Mouse (Mus musculus) intestine, embryonic 15.5 days (tissue): ENCODE results near the gene Ergic1. TPM values are rescaled to one million over a fixed set of nuclear protein-coding genes. Genes with fewer than 3 reads are reported as not detected.

ENCODE experiments used
- ATAC-seq: fragments of 200-750 bp; cut with Nextera tagmentation; 2 replicates; pipeline ENCODE4 v1.8.0; 2017; ENCODE audit warnings: moderate TSS enrichment, moderate library complexity
- H3K27ac ChIP-seq: fragments of 300-500 bp; sonication (generic); 2 replicates; pipeline ENCODE4 v1.5.1; 2015; ENCODE audit warnings: mild to moderate bottlenecking, inconsistent platforms
- H3K27me3 ChIP-seq: fragments of 300-500 bp; sonication (generic); replicated peaks from 2 replicates; pipeline ENCODE4 v1.6.1; 2015; ENCODE audit warnings: inconsistent platforms
- H3K36me3 ChIP-seq: fragments of 300-500 bp; sonication (generic); 2 replicates; pipeline ENCODE4 v1.6.1; 2015; ENCODE audit warnings: inconsistent platforms
- H3K4me1 ChIP-seq: fragments of 300-500 bp; sonication (generic); replicated peaks from 2 replicates; pipeline ENCODE4 v1.6.1; 2015; ENCODE audit warnings: inconsistent platforms
- H3K4me2 ChIP-seq: fragments of 300-500 bp; sonication (generic); replicated peaks from 2 replicates; pipeline ENCODE4 v1.6.1; 2015; ENCODE audit warnings: mild to moderate bottlenecking, inconsistent platforms
- H3K4me3 ChIP-seq: fragments of 300-500 bp; sonication (generic); replicated peaks from 2 replicates; pipeline ENCODE4 v1.5.1; 2015; ENCODE audit warnings: inconsistent platforms
- H3K9ac ChIP-seq: fragments of 300-500 bp; sonication (generic); 2 replicates; pipeline ENCODE4 v1.6.1; 2015; ENCODE audit warnings: inconsistent platforms
- H3K9me3 ChIP-seq: fragments of 300-500 bp; sonication (generic); 2 replicates; pipeline ENCODE4 v1.6.1; 2016; ENCODE audit warnings: inconsistent platforms
- WGBS: fragments of 180-500 bp; shearing (Covaris S2); methylation state at CpG from one replicate; pipeline ENCODE4 v1.1.7; 2015; 5-methylcytosine and 5-hydroxymethylcytosine counted together
- polyA plus RNA-seq: library from polyadenylated mRNA; unstranded; fragments of >200 nt; fragmentation: Nextera tagmentation; extraction: Ambion mirVana; gene quantifications from 2 replicates; pipeline ENCODE4 v1.2.1, GENCODE M21; 2015

Ergic1 gene
- polyA plus RNA-seq, 1 experiment from 2014 or later = 97.0 TPM

GRCm38 (mm10) chr17:26662978-26663683 lies 101.8 kb downstream of the Ergic1 start, which contains the start of gene Atp6v0e:
Gene Atp6v0e (plus strand): TSS chr17:26663231.
- peak within 1 kb of the TSS; percentile 49 for H3K9ac ChIP-seq
- ATAC-seq = peak; percentile 92
- H3K4me2 ChIP-seq = peak within 1 kb of the TSS; percentile 78
- no peaks in the 10 kb centered on the region for H3K9me3 ChIP-seq
- peak within 1 kb of the TSS; percentile 23; the same call in 1 of the 2 replicates for H3K27ac ChIP-seq
- peak within 1 kb of the TSS; percentile 59 for H3K4me3 ChIP-seq
- 2% methylated on average over 28 of the region's 28 CpGs for WGBS
- H3K27me3 ChIP-seq = no peaks in the 10 kb centered on the region
- no peaks in the 10 kb centered on the region for H3K36me3 ChIP-seq
- peaks cover 14% of the 10 kb centered on the region for H3K4me1 ChIP-seq

- H3K27me3 ChIP-seq = no peaks in the 10 kb centered on the region
- no peak overlapping the region for H3K4me3 ChIP-seq
- no peak overlapping the region for H3K27ac ChIP-seq
- H3K9me3 ChIP-seq = no peaks in the 10 kb centered on the region
- no peak for ATAC-seq
- H3K4me2 ChIP-seq = no peak overlapping the region
- H3K36me3 ChIP-seq = no peaks in the 10 kb centered on the region
- H3K9ac ChIP-seq = no peak overlapping the region
- H3K4me1 ChIP-seq = peaks cover 14% of the 10 kb centered on the region
- WGBS = 80% methylated on average over 4 of the region's 4 CpGs
Observed at GRCm38 (mm10) chr17:26665600-26665999, 104.3 kb downstream of the Ergic1 start.

- WGBS = 58% methylated on average over 4 of the region's 4 CpGs
- no peak for ATAC-seq
Observed at GRCm38 (mm10) chr17:26671268-26671667, 110.0 kb downstream of the Ergic1 start.

GRCm38 (mm10) chr17:26675845-26676244 lies 114.6 kb downstream of the Ergic1 start:
- Histone ChIP-seq H3K36me3 (peaks cover 4% of the 10 kb centered on the region; the same call in 1 of the 2 replicates), H3K4me1 (peaks cover 11% of the 10 kb centered on the region; the same call in 1 of the 2 replicates), H3K4me3 (peak overlapping the region; percentile 92), H3K9ac (peak overlapping the region; percentile 80; the same call in 1 of the 2 replicates), H3K9me3 (no peaks in the 10 kb centered on the region), H3K4me2 (peak overlapping the region; percentile 69), H3K27ac (peak overlapping the region; percentile 94; the same call in 1 of the 2 replicates), H3K27me3 (no peaks in the 10 kb centered on the region)
- ATAC-seq = peak; percentile 23; the same call in 1 of the 2 replicates
- WGBS = 19% methylated on average over 7 of the region's 7 CpGs

More at GRCm38 (mm10) chr17:26671268-26671667, 110.0 kb downstream of the Ergic1 start:
- H3K4me3 ChIP-seq = no peak overlapping the region
- no peaks in the 10 kb centered on the region for H3K27me3 ChIP-seq
- H3K9me3 ChIP-seq = no peaks in the 10 kb centered on the region
- no peaks in the 10 kb centered on the region for H3K36me3 ChIP-seq
- H3K9ac ChIP-seq = no peak overlapping the region
- no peak overlapping the region for H3K27ac ChIP-seq
- H3K4me1 ChIP-seq = no peaks in the 10 kb centered on the region
- no peak overlapping the region for H3K4me2 ChIP-seq

GRCm38 (mm10) chr17:26676252-26676615 lies 114.9 kb downstream of the Ergic1 start:
- H3K4me2 ChIP-seq = peak overlapping the region; percentile 69
- H3K4me1 ChIP-seq = peaks cover 11% of the 10 kb centered on the region; the same call in 1 of the 2 replicates
- peak overlapping the region; percentile 94 for H3K27ac ChIP-seq
- no peaks in the 10 kb centered on the region for H3K9me3 ChIP-seq
- WGBS = under 1% methylated on average over 30 of the region's 30 CpGs
- H3K27me3 ChIP-seq = no peaks in the 10 kb centered on the region
- H3K36me3 ChIP-seq = peaks cover 4% of the 10 kb centered on the region; the same call in 1 of the 2 replicates
- peak overlapping the region; percentile 92 for H3K4me3 ChIP-seq
- peak; percentile 98 for ATAC-seq
- peak overlapping the region; percentile 80 for H3K9ac ChIP-seq

GRCm38 (mm10) chr17:26676616-26677376 lies 115.5 kb downstream of the Ergic1 start:
- no peaks in the 10 kb centered on the region for H3K27me3 ChIP-seq
- H3K36me3 ChIP-seq = peaks cover 4% of the 10 kb centered on the region
- peak; percentile 93 for ATAC-seq
- peak overlapping the region; percentile 80 for H3K9ac ChIP-seq
- peak overlapping the region; percentile 69 for H3K4me2 ChIP-seq
- 1% methylated on average over 26 of the region's 26 CpGs for WGBS
- H3K4me3 ChIP-seq = peak overlapping the region; percentile 92
- peak overlapping the region; percentile 94 for H3K27ac ChIP-seq
- H3K4me1 ChIP-seq = peaks cover 11% of the 10 kb centered on the region; the same call in 1 of the 2 replicates
- no peaks in the 10 kb centered on the region for H3K9me3 ChIP-seq

GRCm38 (mm10) chr17:26677711-26678637 lies 116.7 kb downstream of the Ergic1 start:
- peaks cover 11% of the 10 kb centered on the region; the same call in 1 of the 2 replicates for H3K4me1 ChIP-seq
- H3K9me3 ChIP-seq = no peaks in the 10 kb centered on the region
- peaks cover 4% of the 10 kb centered on the region for H3K36me3 ChIP-seq
- H3K27me3 ChIP-seq = no peaks in the 10 kb centered on the region
- ATAC-seq = no peak
- no peak overlapping the region for H3K4me3 ChIP-seq
- peak overlapping the region; percentile 69; the same call in 1 of the 2 replicates for H3K4me2 ChIP-seq
- H3K9ac ChIP-seq = peak overlapping the region; percentile 13; the same call in 1 of the 2 replicates
- 80% methylated on average over 7 of the region's 7 CpGs for WGBS
- no peak overlapping the region for H3K27ac ChIP-seq

GRCm38 (mm10) chr17:26681276-26681675 lies 120.0 kb downstream of the Ergic1 start:
- no peak overlapping the region for H3K4me2 ChIP-seq
- no peak overlapping the region for H3K9ac ChIP-seq
- no peak for ATAC-seq
- H3K9me3 ChIP-seq = no peaks in the 10 kb centered on the region
- 93% methylated on average over 6 of the region's 6 CpGs for WGBS
- no peak overlapping the region for H3K4me3 ChIP-seq
- H3K27me3 ChIP-seq = no peaks in the 10 kb centered on the region
- H3K4me1 ChIP-seq = peaks cover 11% of the 10 kb centered on the region; the same call in 1 of the 2 replicates
- peaks cover 11% of the 10 kb centered on the region for H3K36me3 ChIP-seq
- no peak overlapping the region for H3K27ac ChIP-seq

- H3K27me3 ChIP-seq = no peaks in the 10 kb centered on the region
- no peak overlapping the region for H3K9ac ChIP-seq
- ATAC-seq = no peak
- H3K36me3 ChIP-seq = peaks cover 7% of the 10 kb centered on the region; the same call in 1 of the 2 replicates
- no peak overlapping the region for H3K27ac ChIP-seq
- no peak overlapping the region for H3K4me2 ChIP-seq
- WGBS = 85% methylated on average over 17 of the region's 17 CpGs
- H3K4me1 ChIP-seq = no peaks in the 10 kb centered on the region
- H3K9me3 ChIP-seq = no peaks in the 10 kb centered on the region
- no peak overlapping the region for H3K4me3 ChIP-seq
Observed at GRCm38 (mm10) chr17:26686334-26687000, 125.2 kb downstream of the Ergic1 start.

GRCm38 (mm10) chr17:26688795-26689735 lies 127.8 kb downstream of the Ergic1 start:
- Histone ChIP-seq H3K36me3 (peaks cover 2% of the 10 kb centered on the region; the same call in 1 of the 2 replicates), H3K9ac (no peak overlapping the region), H3K27me3 (no peaks in the 10 kb centered on the region), H3K4me3 (no peak overlapping the region), H3K27ac (no peak overlapping the region), H3K9me3 (no peaks in the 10 kb centered on the region), H3K4me1 (no peaks in the 10 kb centered on the region), H3K4me2 (no peak overlapping the region)
- 77% methylated on average over 8 of the region's 8 CpGs for WGBS
- ATAC-seq = no peak
